Mouse (Mus musculus): ENCODE measurements around the gene Vmn1r94. TPM values are rescaled to one million over a fixed set of nuclear protein-coding genes. Genes with fewer than 3 reads are reported as not detected.
"Not testable (repeated sequence)": the region's sequence is repeated elsewhere in the genome, so short reads cannot be mapped to it uniquely, and the experiment has no call there.

Gene Vmn1r94
- not detected in 2 replicates for polyA plus RNA-seq (2012; rRNA removed)
- not detected in 2 replicates for polyA plus RNA-seq (2014; fragmentation: Nextera tagmentation; extraction: Ambion mirVana)

GRCm38 (mm10) chr7:20168277-20168676 is at the start of gene Vmn1r94:
Gene Vmn1r94, minus strand, starts transcription at chr7:20168377.
- H3K4me1 ChIP-seq (ENCODE audit: control insufficient read depth, insufficient read depth, low read length); H3K9ac ChIP-seq (ENCODE audit: low read depth, low read length, severe bottlenecking); H3K36me3 ChIP-seq (ENCODE audit: control insufficient read depth, insufficient read depth, low read length); H3K9me3 ChIP-seq (ENCODE audit: control insufficient read depth, low read length); H3K27ac ChIP-seq (replicated peaks; ENCODE audit: low read depth, low read length); DNase-seq (ENCODE audit: low spot score); ATAC-seq (ENCODE audit: low FRiP score, low read depth); H3K4me3 ChIP-seq (replicated peaks; ENCODE audit: low read length); H3K27me3 ChIP-seq (ENCODE audit: control insufficient read depth, insufficient read depth, low read length); H3K4me2 ChIP-seq (replicated peaks; ENCODE audit: low read depth, low read length, severe bottlenecking): not testable (repeated sequence)
- no CpG with 5 or more reads among the region's 3 CpGs for WGBS

- not testable (repeated sequence) for DNase-seq (ENCODE audit: low spot score); H3K4me3 ChIP-seq (replicated peaks; ENCODE audit: low read length); H3K4me1 ChIP-seq (ENCODE audit: control insufficient read depth, insufficient read depth, low read length); H3K27ac ChIP-seq (replicated peaks; ENCODE audit: low read depth, low read length); H3K9me3 ChIP-seq (ENCODE audit: control insufficient read depth, low read length); H3K27me3 ChIP-seq (ENCODE audit: control insufficient read depth, insufficient read depth, low read length); H3K4me2 ChIP-seq (replicated peaks; ENCODE audit: low read depth, low read length, severe bottlenecking); H3K36me3 ChIP-seq (ENCODE audit: control insufficient read depth, insufficient read depth, low read length); ATAC-seq (ENCODE audit: low FRiP score, low read depth); H3K9ac ChIP-seq (ENCODE audit: low read depth, low read length, severe bottlenecking)
- no CpG with 5 or more reads among the region's 2 CpGs for WGBS
Observed at GRCm38 (mm10) chr7:20205507-20205906, 37.3 kb upstream of the Vmn1r94 start, which contains the start of gene Gm6164. Gene Gm6164, minus strand, starts transcription at chr7:20205607.

- DNase-seq (ENCODE audit: low spot score); H3K36me3 ChIP-seq (ENCODE audit: control insufficient read depth, insufficient read depth, low read length); H3K9me3 ChIP-seq (ENCODE audit: control insufficient read depth, low read length); H3K27me3 ChIP-seq (ENCODE audit: control insufficient read depth, insufficient read depth, low read length); H3K27ac ChIP-seq (replicated peaks; ENCODE audit: low read depth, low read length); H3K4me3 ChIP-seq (replicated peaks; ENCODE audit: low read length); ATAC-seq (ENCODE audit: low FRiP score, low read depth); H3K4me1 ChIP-seq (ENCODE audit: control insufficient read depth, insufficient read depth, low read length); H3K9ac ChIP-seq (ENCODE audit: low read depth, low read length, severe bottlenecking); H3K4me2 ChIP-seq (replicated peaks; ENCODE audit: low read depth, low read length, severe bottlenecking): not testable (repeated sequence)
- no CpG with 5 or more reads among the region's 3 CpGs for WGBS
Observed at GRCm38 (mm10) chr7:20193410-20193809, 25.2 kb upstream of the Vmn1r94 start, which contains the start of gene Vmn1r95. Gene Vmn1r95, plus strand, starts transcription at chr7:20193710.

- H3K9ac ChIP-seq (ENCODE audit: low read depth, low read length, severe bottlenecking); H3K4me3 ChIP-seq (replicated peaks; ENCODE audit: low read length); H3K36me3 ChIP-seq (ENCODE audit: control insufficient read depth, insufficient read depth, low read length); ATAC-seq (ENCODE audit: low FRiP score, low read depth); H3K27me3 ChIP-seq (ENCODE audit: control insufficient read depth, insufficient read depth, low read length); DNase-seq (ENCODE audit: low spot score); H3K4me1 ChIP-seq (ENCODE audit: control insufficient read depth, insufficient read depth, low read length); H3K4me2 ChIP-seq (replicated peaks; ENCODE audit: low read depth, low read length, severe bottlenecking); H3K27ac ChIP-seq (replicated peaks; ENCODE audit: low read depth, low read length); H3K9me3 ChIP-seq (ENCODE audit: control insufficient read depth, low read length): not testable (repeated sequence)
- WGBS: no CpG with 5 or more reads among the region's 5 CpGs
Observed at GRCm38 (mm10) chr7:20138988-20139387, 29.2 kb downstream of the Vmn1r94 start, which contains the start of gene Vmn1r93. Gene Vmn1r93, minus strand, starts transcription at chr7:20139088.

GRCm38 (mm10) chr7:20122479-20122878 is 45.7 kb downstream of the Vmn1r94 start, which contains the start of gene Gm16442:
Gene Gm16442, minus strand, starts transcription at chr7:20122579.
- not testable (repeated sequence) for ATAC-seq (ENCODE audit: low FRiP score, low read depth); H3K4me3 ChIP-seq (replicated peaks; ENCODE audit: low read length); DNase-seq (ENCODE audit: low spot score); H3K4me1 ChIP-seq (ENCODE audit: control insufficient read depth, insufficient read depth, low read length); H3K36me3 ChIP-seq (ENCODE audit: control insufficient read depth, insufficient read depth, low read length); H3K9me3 ChIP-seq (ENCODE audit: control insufficient read depth, low read length); H3K27ac ChIP-seq (replicated peaks; ENCODE audit: low read depth, low read length); H3K27me3 ChIP-seq (ENCODE audit: control insufficient read depth, insufficient read depth, low read length); H3K9ac ChIP-seq (ENCODE audit: low read depth, low read length, severe bottlenecking); H3K4me2 ChIP-seq (replicated peaks; ENCODE audit: low read depth, low read length, severe bottlenecking)
- WGBS: no CpG with 5 or more reads among the region's 2 CpGs

Other genes starting within 250 kb of the Vmn1r94 start
- gene Pvr, start 247.2 kb downstream of the Vmn1r94 start, polyA plus RNA-seq (2012; rRNA removed): 17.2 and 18.2 TPM in 2 replicates
- gene Pvr, start 247.2 kb downstream of the Vmn1r94 start, polyA plus RNA-seq (2014; fragmentation: Nextera tagmentation; extraction: Ambion mirVana): 7.7 and 9.4 TPM in 2 replicates
- gene Igsf23, start 217.6 kb downstream of the Vmn1r94 start, polyA plus RNA-seq (2012; rRNA removed): 0.09 and 0.17 TPM in 2 replicates
- 0.23 and 0.30 TPM in 2 replicates for gene Igsf23, start 217.6 kb downstream of the Vmn1r94 start, polyA plus RNA-seq (2014; fragmentation: Nextera tagmentation; extraction: Ambion mirVana)
- 0.04 TPM in 1 of 2 replicates, not detected in the other for gene Ceacam20, start 203.0 kb downstream of the Vmn1r94 start, polyA plus RNA-seq (2012; rRNA removed)
- gene Ceacam20, start 203.0 kb downstream of the Vmn1r94 start, polyA plus RNA-seq (2014; fragmentation: Nextera tagmentation; extraction: Ambion mirVana): not detected in 2 replicates
- gene Nlrp9b, start 176.9 kb downstream of the Vmn1r94 start, polyA plus RNA-seq (2012; rRNA removed): not detected in 2 replicates
- gene Nlrp9b, start 176.9 kb downstream of the Vmn1r94 start, polyA plus RNA-seq (2014; fragmentation: Nextera tagmentation; extraction: Ambion mirVana): not detected in 2 replicates
- gene Vmn1r91, start 68.7 kb downstream of the Vmn1r94 start, polyA plus RNA-seq (2012; rRNA removed): not detected in 2 replicates
- gene Vmn1r91, start 68.7 kb downstream of the Vmn1r94 start, polyA plus RNA-seq (2014; fragmentation: Nextera tagmentation; extraction: Ambion mirVana): not detected in 2 replicates
- gene Gm16442, start 45.8 kb downstream of the Vmn1r94 start, polyA plus RNA-seq (2012; rRNA removed): not detected in 2 replicates
- not detected in 2 replicates for gene Gm16442, start 45.8 kb downstream of the Vmn1r94 start, polyA plus RNA-seq (2014; fragmentation: Nextera tagmentation; extraction: Ambion mirVana)
- gene Vmn1r93, start 29.3 kb downstream of the Vmn1r94 start, polyA plus RNA-seq (2012; rRNA removed): not detected in 2 replicates
- not detected in 2 replicates for gene Vmn1r93, start 29.3 kb downstream of the Vmn1r94 start, polyA plus RNA-seq (2014; fragmentation: Nextera tagmentation; extraction: Ambion mirVana)
- gene Vmn1r95, start 25.3 kb upstream of the Vmn1r94 start, polyA plus RNA-seq (2012; rRNA removed): not detected in 2 replicates
- gene Vmn1r95, start 25.3 kb upstream of the Vmn1r94 start, polyA plus RNA-seq (2014; fragmentation: Nextera tagmentation; extraction: Ambion mirVana): not detected in 2 replicates
- gene Gm6164, start 37.2 kb upstream of the Vmn1r94 start, polyA plus RNA-seq (2012; rRNA removed): not detected in 2 replicates
- not detected in 2 replicates for gene Gm6164, start 37.2 kb upstream of the Vmn1r94 start, polyA plus RNA-seq (2014; fragmentation: Nextera tagmentation; extraction: Ambion mirVana)
- not detected in 2 replicates for gene Gm4498, start 65.5 kb upstream of the Vmn1r94 start, polyA plus RNA-seq (2012; rRNA removed)
- not detected in 2 replicates for gene Gm4498, start 65.5 kb upstream of the Vmn1r94 start, polyA plus RNA-seq (2014; fragmentation: Nextera tagmentation; extraction: Ambion mirVana)
- not detected in 2 replicates for gene Gm5890, start 94.5 kb upstream of the Vmn1r94 start, polyA plus RNA-seq (2012; rRNA removed)
- not detected in 2 replicates for gene Gm5890, start 94.5 kb upstream of the Vmn1r94 start, polyA plus RNA-seq (2014; fragmentation: Nextera tagmentation; extraction: Ambion mirVana)
- gene Gm4133, start 165.7 kb upstream of the Vmn1r94 start, polyA plus RNA-seq (2012; rRNA removed): not detected in 2 replicates
- gene Gm4133, start 165.7 kb upstream of the Vmn1r94 start, polyA plus RNA-seq (2014; fragmentation: Nextera tagmentation; extraction: Ambion mirVana): not detected in 2 replicates
- not detected in 2 replicates for gene Gm5728, start 207.0 kb upstream of the Vmn1r94 start, polyA plus RNA-seq (2012; rRNA removed)
- gene Gm5728, start 207.0 kb upstream of the Vmn1r94 start, polyA plus RNA-seq (2014; fragmentation: Nextera tagmentation; extraction: Ambion mirVana): not detected in 2 replicates
- gene Vmn1r100, start 249.6 kb upstream of the Vmn1r94 start, polyA plus RNA-seq (2012; rRNA removed): not detected in 2 replicates
- not detected in 2 replicates for gene Vmn1r100, start 249.6 kb upstream of the Vmn1r94 start, polyA plus RNA-seq (2014; fragmentation: Nextera tagmentation; extraction: Ambion mirVana)